Mouse (Mus musculus) limb, embryonic 13.5 days (tissue): ENCODE results near the gene Clasp1. TPM values are rescaled to one million over a fixed set of nuclear protein-coding genes. Genes with fewer than 3 reads are reported as not detected.

Experiments
- ATAC-seq: fragments of 200-750 bp; cut with Nextera tagmentation; 2 replicates; pipeline ENCODE4 v1.8.0; 2017; ENCODE audit warnings: low read depth, moderate number of reproducible peaks, moderate TSS enrichment; ENCODE audit not compliant: low FRiP score
- H3K27ac ChIP-seq: fragments of 300-500 bp; sonication (generic); 2 replicates; pipeline ENCODE4 v1.5.1; 2015; ENCODE audit warnings: inconsistent platforms, mild to moderate bottlenecking, moderate library complexity
- H3K27me3 ChIP-seq: fragments of 300-500 bp; sonication (generic); 2 replicates; pipeline ENCODE4 v1.6.1; 2015; ENCODE audit warnings: mild to moderate bottlenecking, inconsistent platforms
- H3K36me3 ChIP-seq: fragments of 300-500 bp; sonication (generic); 2 replicates; pipeline ENCODE4 v1.6.1; 2015; ENCODE audit warnings: inconsistent platforms, mild to moderate bottlenecking, moderate library complexity
- H3K4me1 ChIP-seq: fragments of 300-500 bp; sonication (generic); 2 replicates; pipeline ENCODE4 v1.6.1; 2015; ENCODE audit warnings: inconsistent platforms
- H3K4me2 ChIP-seq: fragments of 300-500 bp; sonication (generic); replicated peaks from 2 replicates; pipeline ENCODE4 v1.6.1; 2015; ENCODE audit warnings: inconsistent platforms, mild to moderate bottlenecking, moderate library complexity
- H3K4me3 ChIP-seq: fragments of 300-500 bp; sonication (generic); 2 replicates; pipeline ENCODE4 v1.5.1; 2015; ENCODE audit warnings: moderate library complexity, mild to moderate bottlenecking, inconsistent platforms
- H3K9ac ChIP-seq: fragments of 300-500 bp; sonication (generic); 2 replicates; pipeline ENCODE4 v1.6.1; 2015; ENCODE audit warnings: mild to moderate bottlenecking, inconsistent platforms
- H3K9me3 ChIP-seq: fragments of 300-500 bp; sonication (generic); 2 replicates; pipeline ENCODE4 v1.6.1; 2016; ENCODE audit warnings: inconsistent platforms
- WGBS: fragments of 180-500 bp; shearing (Covaris S2); methylation state at CpG from one replicate; pipeline ENCODE4 v1.1.7; 2015; 5-methylcytosine and 5-hydroxymethylcytosine counted together
- polyA plus RNA-seq: library from polyadenylated mRNA; unstranded; fragments of >200 nt; fragmentation: Nextera tagmentation; extraction: Ambion mirVana; gene quantifications from 2 replicates; pipeline ENCODE4 v1.2.1, GENCODE M21; 2015

The Clasp1 gene
- polyA plus RNA-seq, 1 experiment from 2014 or later, result 66.3 TPM

DNA sequence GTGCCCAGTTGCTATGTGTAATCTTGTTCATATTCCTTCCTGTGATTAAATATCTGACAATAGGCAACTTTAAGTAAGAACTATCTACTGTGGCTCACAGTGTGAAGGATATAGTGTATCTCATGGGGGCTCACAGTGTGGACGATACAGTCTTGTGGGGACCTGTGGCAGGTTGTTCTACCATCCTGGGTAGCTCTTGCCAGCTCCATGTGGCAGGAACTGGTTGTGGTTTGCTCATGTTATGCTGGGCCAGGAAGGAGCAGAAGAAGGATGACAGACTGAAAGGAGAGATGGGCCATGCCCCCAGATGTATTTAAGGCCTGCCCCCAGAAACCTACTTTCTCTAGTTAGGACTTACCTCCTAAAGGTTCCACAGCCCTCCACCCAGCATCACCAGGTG lies 51.7 kb downstream of the Clasp1 start:
- no peak for ATAC-seq
- no peaks in the 10 kb centered on the region for H3K27me3 ChIP-seq
- no peaks in the 10 kb centered on the region for H3K9me3 ChIP-seq
- peaks cover 13% of the 10 kb centered on the region for H3K4me1 ChIP-seq
- WGBS, result 97% methylated on average over 1 of the region's 1 CpGs
- no peak overlapping the region for H3K4me3 ChIP-seq
- no peak overlapping the region for H3K27ac ChIP-seq
- no peak overlapping the region for H3K4me2 ChIP-seq
- H3K9ac ChIP-seq, result no peak overlapping the region
- H3K36me3 ChIP-seq, result no peaks in the 10 kb centered on the region

DNA sequence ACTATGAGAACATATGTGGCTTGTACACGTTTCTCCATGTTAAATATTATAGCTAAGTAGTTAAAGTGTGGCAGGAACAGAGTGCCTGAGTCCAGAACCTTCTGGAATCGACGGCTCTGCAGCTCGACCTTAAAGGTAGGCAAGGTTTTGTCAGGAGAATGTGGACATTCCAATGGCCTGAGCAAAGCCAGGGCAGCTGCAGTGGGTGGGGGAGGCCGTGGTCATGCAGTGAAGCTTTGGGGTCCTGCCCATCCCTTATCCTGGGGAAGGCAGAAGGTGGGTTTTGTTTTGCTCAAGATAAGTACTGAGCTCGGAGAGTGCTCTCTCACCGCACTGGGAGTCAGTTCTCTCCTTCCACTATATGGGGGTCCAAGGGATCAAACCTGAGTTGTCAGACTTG lies 55.6 kb downstream of the Clasp1 start:
- Histone ChIP-seq H3K36me3 (no peaks in the 10 kb centered on the region), H3K4me1 (peaks cover 20% of the 10 kb centered on the region), H3K9ac (no peak overlapping the region), H3K9me3 (no peaks in the 10 kb centered on the region), H3K27me3 (no peaks in the 10 kb centered on the region), H3K4me2 (no peak overlapping the region), H3K4me3 (no peak overlapping the region), H3K27ac (no peak overlapping the region)
- no peak for ATAC-seq
- 89% methylated on average over 7 of the region's 7 CpGs for WGBS

DNA sequence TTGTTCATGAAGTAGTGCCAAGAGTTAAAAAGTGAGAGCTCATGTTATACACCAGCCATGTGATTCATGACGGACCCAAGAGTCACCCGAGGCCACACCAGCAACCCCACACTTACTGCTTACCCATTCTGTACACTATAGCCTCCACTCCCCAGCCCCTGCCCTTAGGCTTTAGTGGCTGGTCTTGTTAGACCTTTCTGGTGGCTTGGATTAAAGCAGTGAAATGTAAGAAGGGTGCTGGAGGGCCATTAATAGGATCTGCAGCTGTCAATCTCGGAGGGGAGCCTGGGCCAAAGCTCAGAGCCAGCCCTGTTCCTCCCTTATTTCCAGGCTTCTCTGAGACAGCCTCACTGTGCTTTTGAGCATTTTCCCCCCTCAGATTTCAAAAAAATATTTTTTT lies 56.1 kb downstream of the Clasp1 start:
- H3K27me3 ChIP-seq, result no peaks in the 10 kb centered on the region
- H3K27ac ChIP-seq, result no peak overlapping the region
- 41% methylated on average over 3 of the region's 3 CpGs for WGBS
- H3K36me3 ChIP-seq, result no peaks in the 10 kb centered on the region
- peaks cover 20% of the 10 kb centered on the region for H3K4me1 ChIP-seq
- no peak overlapping the region for H3K9ac ChIP-seq
- 0 out of 2 replicates have a peak, but pooled peaks have one; percentile 45 for ATAC-seq
- no peak overlapping the region for H3K4me3 ChIP-seq
- no peaks in the 10 kb centered on the region for H3K9me3 ChIP-seq
- H3K4me2 ChIP-seq, result no peak overlapping the region

DNA sequence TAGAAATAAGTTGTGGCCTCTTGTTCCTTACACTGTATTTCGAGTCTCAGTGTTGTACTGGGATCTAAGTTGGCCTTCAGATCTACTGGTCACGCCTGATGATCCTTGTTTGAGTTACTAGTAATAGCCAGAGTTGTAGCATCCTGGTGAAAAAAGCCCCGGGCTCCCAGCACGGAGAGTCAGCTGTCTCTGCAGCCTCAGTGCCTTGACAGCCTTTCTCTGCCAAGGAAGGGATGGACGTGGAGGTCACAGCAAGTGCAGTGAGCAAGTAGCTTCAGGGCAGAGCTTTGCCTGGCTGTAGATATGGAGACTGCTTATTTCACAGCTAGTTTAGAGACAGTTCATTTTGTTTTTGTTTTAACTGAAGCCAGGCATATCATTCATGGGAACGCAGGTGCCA lies 56.6 kb downstream of the Clasp1 start:
- ATAC-seq, result no peak
- no peaks in the 10 kb centered on the region for H3K27me3 ChIP-seq
- H3K9ac ChIP-seq, result no peak overlapping the region
- no peak overlapping the region for H3K27ac ChIP-seq
- no peak overlapping the region for H3K4me3 ChIP-seq
- 82% methylated on average over 6 of the region's 6 CpGs for WGBS
- H3K4me2 ChIP-seq, result no peak overlapping the region
- peaks cover 20% of the 10 kb centered on the region for H3K4me1 ChIP-seq
- H3K36me3 ChIP-seq, result no peaks in the 10 kb centered on the region
- no peaks in the 10 kb centered on the region for H3K9me3 ChIP-seq

DNA sequence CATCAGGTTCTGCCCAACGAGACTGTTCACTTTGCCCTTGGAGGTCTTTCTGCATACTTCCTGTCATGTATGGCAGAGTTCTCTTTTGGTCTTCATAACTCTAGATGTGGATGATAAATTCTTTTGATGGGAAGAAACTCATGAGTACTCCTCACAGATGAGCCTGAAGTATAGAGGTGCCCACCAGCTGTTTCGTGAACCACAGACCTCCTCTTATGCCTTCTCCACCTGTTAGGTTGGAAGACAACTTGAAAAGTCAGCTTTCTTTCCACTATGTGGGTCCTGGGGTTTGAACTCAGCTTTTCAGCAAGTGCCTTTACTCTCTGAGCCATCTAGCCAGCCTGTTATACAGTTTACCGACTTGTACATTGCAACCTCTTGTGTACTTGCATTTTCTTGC lies 57.1 kb downstream of the Clasp1 start:
- Histone ChIP-seq H3K4me1 (peaks cover 20% of the 10 kb centered on the region), H3K4me3 (no peak overlapping the region), H3K4me2 (no peak overlapping the region), H3K9me3 (no peaks in the 10 kb centered on the region), H3K36me3 (no peaks in the 10 kb centered on the region), H3K27me3 (no peaks in the 10 kb centered on the region), H3K27ac (no peak overlapping the region), H3K9ac (no peak overlapping the region)
- 90% methylated on average over 3 of the region's 3 CpGs for WGBS
- no peak for ATAC-seq

DNA sequence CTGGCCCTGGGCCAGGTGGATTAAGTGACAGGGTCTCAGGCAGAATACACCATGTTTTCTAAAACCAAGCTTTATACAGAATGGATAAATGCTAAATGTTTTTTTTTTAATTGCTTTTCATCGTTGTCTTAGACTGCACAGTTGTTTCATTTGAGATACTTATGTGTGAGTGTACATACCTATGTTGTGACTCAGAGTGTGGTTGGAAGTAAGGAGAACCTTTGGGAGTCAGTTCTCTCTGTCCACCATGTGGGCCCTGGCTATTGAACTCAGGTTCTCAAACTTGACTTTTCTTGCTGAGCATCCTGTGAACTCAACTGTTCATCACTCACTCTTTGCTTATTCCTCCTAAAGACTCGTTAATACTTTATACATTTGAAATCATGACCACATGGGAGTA lies 58.3 kb downstream of the Clasp1 start:
- Histone ChIP-seq H3K36me3 (no peaks in the 10 kb centered on the region), H3K4me1 (peaks cover 20% of the 10 kb centered on the region), H3K9me3 (no peaks in the 10 kb centered on the region), H3K9ac (no peak overlapping the region), H3K4me2 (no peak overlapping the region), H3K27me3 (no peaks in the 10 kb centered on the region), H3K4me3 (no peak overlapping the region), H3K27ac (no peak overlapping the region)
- 90% methylated on average over 2 of the region's 2 CpGs for WGBS
- ATAC-seq, result no peak

DNA sequence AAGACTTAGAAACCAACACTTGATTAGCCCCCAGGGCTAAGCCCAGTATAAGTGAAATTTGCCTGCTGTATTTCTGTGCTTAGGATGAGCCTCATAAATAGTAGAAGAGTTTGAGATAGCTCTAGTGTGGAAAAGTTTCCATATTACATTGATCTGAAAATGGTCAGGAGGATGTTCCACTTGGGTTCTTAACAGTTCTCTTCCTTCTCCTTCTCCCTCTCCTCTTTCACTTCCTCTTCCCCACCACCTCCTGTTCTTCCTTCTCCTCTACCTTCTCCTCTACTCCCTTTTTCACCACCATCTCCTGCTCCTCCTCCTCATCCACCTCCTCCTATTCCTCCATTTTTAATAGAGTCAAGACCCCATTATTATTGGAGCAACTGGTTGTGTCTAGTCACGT lies 59.4 kb downstream of the Clasp1 start:
- Histone ChIP-seq H3K4me1 (peaks cover 20% of the 10 kb centered on the region), H3K36me3 (no peaks in the 10 kb centered on the region), H3K4me3 (no peak overlapping the region), H3K27ac (no peak overlapping the region), H3K27me3 (no peaks in the 10 kb centered on the region), H3K9ac (no peak overlapping the region), H3K9me3 (no peaks in the 10 kb centered on the region), H3K4me2 (no peak overlapping the region)
- no peak for ATAC-seq
- 91% methylated on average over 1 of the region's 1 CpGs for WGBS

DNA sequence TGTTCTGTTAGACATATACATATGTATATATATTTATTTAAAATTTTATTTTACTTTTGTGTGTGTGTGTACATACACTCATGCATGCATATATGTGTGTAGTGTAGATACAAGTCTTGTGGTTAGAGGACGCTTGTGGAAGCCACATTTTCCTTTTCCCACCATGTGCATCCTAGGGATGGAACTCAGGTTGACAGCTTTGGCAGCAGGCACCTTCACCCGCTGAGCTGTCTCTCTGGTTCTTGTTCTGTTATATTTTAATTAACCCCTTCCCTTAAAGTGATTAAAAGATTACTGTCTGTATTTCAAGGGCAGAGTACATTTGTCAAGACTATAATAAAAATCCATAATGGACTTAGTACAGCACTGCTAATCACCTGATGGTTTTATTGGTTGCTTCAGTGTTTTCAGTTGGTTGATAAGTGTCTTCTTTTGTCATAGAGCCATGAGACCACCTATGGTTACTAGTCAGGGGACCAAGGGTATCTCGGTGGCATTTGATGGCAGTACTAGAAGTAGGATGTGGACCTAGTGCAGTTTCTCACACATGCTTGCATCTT lies 62.1 kb downstream of the Clasp1 start:
- ATAC-seq, result no peak
- Histone ChIP-seq H3K27me3 (no peaks in the 10 kb centered on the region), H3K4me1 (0 out of 2 replicates have a peak, but pooled peaks cover 8% of the 10 kb centered on the region), H3K9me3 (no peaks in the 10 kb centered on the region), H3K4me3 (no peak overlapping the region), H3K4me2 (no peak overlapping the region), H3K27ac (no peak overlapping the region), H3K9ac (no peak overlapping the region), H3K36me3 (no peaks in the 10 kb centered on the region)
- WGBS, result 86% methylated on average over 3 of the region's 3 CpGs

DNA sequence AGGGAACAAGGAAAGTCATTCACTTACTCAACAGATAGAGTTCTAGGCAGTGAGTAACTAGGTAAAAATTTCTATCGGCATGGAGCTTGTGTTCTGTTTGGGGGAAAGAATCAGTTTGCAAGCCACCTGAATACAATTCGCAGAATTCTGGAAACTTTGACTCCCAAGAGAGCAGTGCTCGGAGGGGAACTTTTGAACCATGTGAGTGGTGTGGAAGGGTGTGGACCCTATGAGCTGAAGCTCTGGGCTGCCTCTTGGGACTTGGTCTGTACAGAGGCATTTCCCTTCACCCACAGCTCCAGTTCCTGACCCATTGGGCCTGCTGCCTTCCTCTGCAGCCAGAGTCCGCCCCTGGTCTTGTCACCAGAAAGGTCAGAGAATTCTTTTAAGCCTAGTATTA lies 64.7 kb downstream of the Clasp1 start:
- no peaks in the 10 kb centered on the region for H3K27me3 ChIP-seq
- H3K9ac ChIP-seq, result no peak overlapping the region
- H3K36me3 ChIP-seq, result no peaks in the 10 kb centered on the region
- H3K4me1 ChIP-seq, result peaks cover 29% of the 10 kb centered on the region
- no peak for ATAC-seq
- WGBS, result 87% methylated on average over 4 of the region's 4 CpGs
- H3K4me2 ChIP-seq, result no peak overlapping the region
- H3K9me3 ChIP-seq, result no peaks in the 10 kb centered on the region
- no peak overlapping the region for H3K4me3 ChIP-seq
- no peak overlapping the region for H3K27ac ChIP-seq

DNA sequence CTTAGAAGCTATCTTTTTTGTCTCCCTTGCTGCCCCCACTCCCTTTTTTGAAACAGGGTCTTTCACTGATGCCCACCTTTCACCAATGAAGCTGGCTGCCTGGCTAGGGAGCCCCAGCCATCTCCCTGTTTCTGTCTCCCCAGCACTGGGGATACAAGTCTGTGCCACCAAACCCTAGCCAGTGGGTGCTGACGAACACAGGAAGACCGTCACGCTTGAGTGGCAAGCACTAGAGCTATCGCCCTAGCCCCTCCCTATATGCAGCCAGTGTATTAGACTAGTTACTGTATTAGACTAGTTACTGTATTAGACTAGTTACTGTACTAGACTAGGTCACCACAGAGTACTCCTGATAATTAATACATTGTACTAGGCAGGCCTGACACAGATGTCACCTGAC lies 66.0 kb downstream of the Clasp1 start:
- H3K27ac ChIP-seq, result no peak overlapping the region
- H3K4me1 ChIP-seq, result peaks cover 33% of the 10 kb centered on the region
- H3K36me3 ChIP-seq, result no peaks in the 10 kb centered on the region
- no peaks in the 10 kb centered on the region for H3K27me3 ChIP-seq
- WGBS, result 91% methylated on average over 4 of the region's 4 CpGs
- no peak for ATAC-seq
- H3K9ac ChIP-seq, result no peak overlapping the region
- no peak overlapping the region for H3K4me3 ChIP-seq
- no peak overlapping the region for H3K4me2 ChIP-seq
- no peaks in the 10 kb centered on the region for H3K9me3 ChIP-seq

DNA sequence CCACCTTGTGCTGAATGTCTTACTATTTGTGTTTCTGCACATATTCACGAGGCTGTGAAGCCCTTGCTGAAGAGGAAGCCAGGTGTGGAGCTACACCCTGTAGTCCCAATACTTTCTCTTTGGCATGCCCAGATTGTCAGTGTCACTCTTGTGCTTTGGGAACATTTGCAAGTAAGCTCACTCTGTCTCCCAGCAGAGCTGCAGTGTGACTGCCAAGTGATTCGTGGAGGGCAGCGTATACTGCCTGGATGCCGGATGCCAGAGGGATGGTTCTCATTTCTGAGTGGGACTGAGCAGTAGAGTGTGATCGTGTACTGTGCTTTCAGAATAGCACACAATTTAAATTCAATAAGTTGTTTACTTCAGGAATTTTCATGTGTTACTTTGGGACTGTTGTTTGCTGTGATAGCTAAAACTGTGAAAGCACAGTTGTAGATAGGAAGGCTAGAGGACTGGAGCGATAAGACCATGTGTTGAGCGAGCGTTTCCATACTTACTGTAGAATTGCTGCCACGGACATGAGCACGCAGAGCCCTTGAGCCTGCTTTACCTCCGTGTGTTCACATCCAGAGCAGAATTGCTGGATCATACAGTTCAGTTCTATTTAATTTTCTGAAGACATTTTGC lies 68.5 kb downstream of the Clasp1 start:
- Histone ChIP-seq H3K27me3 (no peaks in the 10 kb centered on the region), H3K9ac (0 out of 2 replicates have a peak overlapping the region, but pooled peaks have one; percentile 26), H3K27ac (peak overlapping the region; percentile 1; the same call in 1 of the 2 replicates), H3K4me2 (peak overlapping the region; percentile 75), H3K4me3 (no peak overlapping the region), H3K4me1 (peaks cover 35% of the 10 kb centered on the region), H3K36me3 (peaks cover 16% of the 10 kb centered on the region), H3K9me3 (no peaks in the 10 kb centered on the region)
- ATAC-seq, result no peak
- WGBS, result 57% methylated on average over 11 of the region's 11 CpGs

DNA sequence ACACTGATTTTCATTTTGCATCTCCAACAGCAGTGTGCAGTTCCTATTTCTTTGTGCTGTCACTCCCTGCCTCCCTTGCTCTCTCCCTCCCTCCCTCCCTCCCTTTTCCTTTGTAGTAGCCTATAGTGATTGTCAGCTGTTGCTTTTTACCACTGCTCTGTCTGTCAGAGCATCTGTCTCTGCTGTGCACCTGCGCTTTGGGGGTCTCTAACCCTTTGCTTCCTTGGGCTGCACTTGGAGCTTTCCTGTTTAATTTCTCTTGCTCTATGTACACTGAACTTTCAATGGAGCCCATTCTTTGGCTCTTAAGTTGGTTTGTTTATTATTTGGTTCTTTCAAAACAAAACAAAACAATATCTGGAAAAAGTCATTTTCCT lies 69.0 kb downstream of the Clasp1 start:
- Histone ChIP-seq H3K4me3 (no peak overlapping the region; the same call in 1 of the 2 replicates), H3K4me2 (peak overlapping the region; percentile 75), H3K9ac (0 out of 2 replicates have a peak overlapping the region, but pooled peaks have one; percentile 26), H3K4me1 (peaks cover 35% of the 10 kb centered on the region), H3K27ac (peak overlapping the region; percentile 1; the same call in 1 of the 2 replicates), H3K36me3 (peaks cover 21% of the 10 kb centered on the region), H3K9me3 (no peaks in the 10 kb centered on the region), H3K27me3 (no peaks in the 10 kb centered on the region)
- ATAC-seq, result no peak
- WGBS, result 48% methylated on average over 1 of the region's 1 CpGs

DNA sequence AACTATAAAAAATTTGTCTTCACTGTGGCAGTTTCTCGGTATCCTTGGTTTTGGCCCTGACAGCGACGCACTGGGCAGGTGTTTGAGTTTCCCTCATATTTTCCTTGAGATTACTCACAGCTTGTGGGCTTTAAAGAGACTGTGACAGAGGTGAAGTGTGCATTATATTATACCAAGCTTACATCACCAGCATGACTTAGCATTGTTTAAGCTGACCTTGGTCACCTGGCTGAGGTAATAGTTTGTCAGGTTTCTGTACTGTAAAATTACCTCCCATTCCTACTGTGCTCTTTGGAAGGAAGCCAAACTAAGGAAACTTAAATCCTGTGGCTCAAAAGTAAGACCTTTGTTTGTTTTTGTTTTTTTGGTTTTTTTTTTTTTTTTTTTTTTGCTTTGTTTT lies 69.4 kb downstream of the Clasp1 start:
- ATAC-seq, result no peak
- Histone ChIP-seq H3K9ac (no peak overlapping the region), H3K9me3 (no peaks in the 10 kb centered on the region), H3K4me3 (no peak overlapping the region; the same call in 1 of the 2 replicates), H3K4me1 (peaks cover 35% of the 10 kb centered on the region), H3K27ac (0 out of 2 replicates have a peak overlapping the region, but pooled peaks have one; percentile 1), H3K4me2 (peak overlapping the region; percentile 75), H3K27me3 (no peaks in the 10 kb centered on the region), H3K36me3 (peaks cover 22% of the 10 kb centered on the region)
- WGBS, result 44% methylated on average over 3 of the region's 3 CpGs
